Mouse (Mus musculus): ENCODE data around the gene AI182371.
A peak's percentile ranks its signal among the peaks of the same experiment; 100 is the strongest.

AI182371 gene

DNA sequence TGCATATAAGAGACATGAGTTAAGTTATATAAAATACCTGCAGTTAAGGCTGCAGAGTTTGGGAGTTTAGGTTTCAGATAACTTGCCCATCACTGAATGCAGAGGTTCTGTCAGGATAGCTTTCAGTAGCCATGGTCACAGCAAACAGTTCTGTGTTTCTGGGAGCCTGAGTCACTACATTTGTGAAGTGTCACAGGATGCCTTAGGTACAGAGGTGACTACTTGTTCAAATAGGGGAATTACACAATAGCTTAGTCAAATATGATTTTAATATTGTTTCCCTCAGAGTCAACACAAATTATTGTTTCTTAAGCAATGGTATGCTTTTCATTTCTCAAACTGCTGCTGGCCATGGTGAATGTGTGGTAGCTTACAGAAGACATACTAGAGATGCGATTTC is 32.2 kb downstream of the AI182371 start:
- no peak for DNase-seq (ENCODE audit: low spot score in 2 of 2)

DNA sequence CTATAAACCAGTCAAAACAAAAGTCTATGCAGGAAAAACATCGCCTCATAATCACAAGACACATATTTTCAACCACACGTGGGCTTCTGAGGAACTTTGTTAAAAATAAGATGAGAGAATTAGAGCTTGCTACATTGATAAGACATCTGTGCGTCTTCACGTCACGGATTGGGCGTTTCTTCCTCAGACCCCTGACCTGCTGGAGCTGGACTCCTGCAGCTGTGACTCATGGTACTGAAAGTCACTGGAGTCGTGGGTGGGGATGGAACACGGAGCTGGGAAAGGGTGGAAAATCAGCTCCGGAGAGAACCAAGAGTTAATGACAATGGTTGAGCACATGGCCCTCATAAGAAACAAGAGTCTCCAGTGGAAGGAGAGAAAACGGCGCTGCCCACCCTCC is 34.2 kb downstream of the AI182371 start:
- no peak for DNase-seq (ENCODE audit: low spot score in 2 of 2)

DNA sequence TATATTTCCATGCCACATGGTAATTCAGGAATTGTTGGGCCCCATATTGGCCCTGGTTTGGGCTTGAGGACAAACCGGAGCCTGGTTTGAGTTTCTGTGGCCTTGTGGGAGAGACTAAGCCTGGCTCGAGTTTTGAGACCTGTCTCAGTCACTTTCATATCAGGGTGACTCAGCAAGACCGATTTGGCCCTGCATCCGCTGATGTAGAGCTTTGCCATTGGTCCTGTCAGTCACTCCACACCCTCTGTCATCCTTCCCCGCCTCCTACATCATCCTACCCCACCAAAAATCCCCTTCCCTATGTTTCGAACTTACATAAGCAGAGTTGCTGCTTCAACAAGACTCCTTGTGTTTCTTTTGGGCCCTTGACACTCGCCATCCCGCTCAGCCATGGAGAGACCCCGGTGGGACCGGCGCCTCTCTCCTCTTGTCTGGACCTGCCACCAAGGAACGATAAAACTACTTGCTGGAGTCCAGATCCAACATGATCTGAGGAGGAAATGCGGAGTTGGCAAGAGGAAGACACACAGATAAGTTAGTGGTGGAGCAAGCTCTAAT is 34.7 kb downstream of the AI182371 start:
- DNase-seq (ENCODE audit: low spot score in 2 of 2), result no peak

DNA sequence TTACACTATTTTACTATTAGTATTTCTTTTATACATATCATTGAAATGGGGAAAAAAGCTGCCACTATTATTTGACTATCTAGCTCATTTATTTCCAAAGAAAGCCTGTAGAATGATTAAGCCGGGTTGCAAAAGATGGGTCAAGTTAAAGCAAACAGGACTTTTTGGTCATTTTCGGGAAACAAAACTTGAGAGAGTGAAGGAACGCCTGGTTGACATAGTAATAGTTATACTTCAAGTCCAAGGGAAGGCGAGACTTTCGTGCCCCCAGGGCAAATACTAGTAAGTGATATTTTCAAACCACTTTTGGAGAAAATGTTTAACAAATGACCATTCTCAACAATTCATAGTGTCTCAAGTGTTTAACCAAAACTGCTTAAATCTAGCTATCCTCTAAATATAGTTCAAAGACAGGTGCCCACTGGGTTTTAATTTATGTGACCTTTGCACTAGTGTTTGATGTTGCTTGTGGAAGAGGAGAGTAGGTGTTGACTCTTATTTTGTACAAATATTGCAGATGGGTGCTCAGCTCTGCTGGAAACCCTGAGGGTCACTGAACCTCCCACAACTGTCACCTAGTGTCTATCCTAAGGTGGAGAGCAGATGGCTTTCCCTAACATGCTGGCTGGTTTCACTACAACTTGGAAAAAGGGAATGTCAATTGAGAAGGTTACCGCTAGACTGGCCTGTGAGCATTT is 37.9 kb downstream of the AI182371 start:
- DNase-seq (ENCODE audit: low spot score in 2 of 2), result no peak

DNA sequence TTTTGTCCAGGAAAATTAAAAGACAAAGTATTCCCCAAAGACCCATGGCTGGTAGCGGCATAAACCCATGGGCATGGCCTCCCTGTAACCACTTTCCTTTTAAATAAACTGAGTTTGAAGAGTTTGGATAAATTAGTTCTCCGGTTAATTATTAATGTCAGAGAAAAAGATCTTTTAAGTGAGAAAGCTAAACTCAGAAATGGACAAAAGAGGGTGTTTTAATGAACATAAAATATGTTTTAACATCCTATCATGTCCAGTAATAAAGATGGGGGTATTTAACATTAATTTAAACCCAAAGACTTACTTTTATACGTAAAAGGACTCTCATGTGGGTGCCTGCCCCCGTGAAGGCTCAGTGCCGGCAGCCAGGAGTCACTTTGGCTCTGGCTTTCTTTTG is 40.0 kb downstream of the AI182371 start, which contains the start of gene Hc:
Gene Hc, minus strand, starts transcription at position 101 of the 400 bp plus-strand sequence.
- no peak for DNase-seq (ENCODE audit: low spot score in 2 of 2)

DNA sequence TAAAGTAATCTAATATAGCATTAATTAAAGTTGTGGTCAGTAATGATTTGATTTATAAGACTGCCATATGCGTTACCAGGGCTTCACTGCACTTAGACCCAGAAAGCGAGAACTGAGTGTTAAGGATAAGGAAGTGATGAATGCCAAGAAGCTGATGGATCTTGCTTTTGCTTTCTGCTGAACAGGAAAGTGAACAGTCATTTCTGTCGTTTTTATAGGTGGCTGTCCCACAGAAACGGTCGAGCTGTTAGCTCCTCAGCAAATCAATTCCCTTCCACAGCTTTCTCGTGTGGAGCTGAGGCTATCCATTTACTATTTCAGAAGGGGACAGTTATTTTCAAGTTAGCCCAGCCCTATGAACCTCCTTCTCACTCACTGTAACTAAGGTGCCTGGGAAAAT is 40.4 kb downstream of the AI182371 start:
- DNase-seq (ENCODE audit: low spot score in 2 of 2), result no peak

DNA sequence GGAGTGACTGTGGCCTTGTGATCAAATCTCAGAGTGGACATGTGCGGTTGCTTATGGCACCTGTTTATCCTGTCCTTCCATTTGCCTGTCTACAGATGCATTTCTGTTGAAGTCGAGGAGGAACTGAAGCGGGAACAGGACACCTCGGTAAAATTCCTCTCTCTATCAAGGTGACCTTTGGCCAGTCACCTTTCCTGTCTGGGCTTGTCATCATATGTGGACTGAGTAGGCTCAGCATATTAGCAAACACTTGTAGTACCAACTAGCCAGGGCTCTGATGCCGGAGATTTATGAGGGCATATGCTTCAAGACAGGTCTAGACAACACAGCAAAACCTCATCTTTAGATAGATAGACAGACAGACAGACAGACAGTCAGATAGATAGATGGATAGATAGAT is 41.1 kb downstream of the AI182371 start:
- DNase-seq (ENCODE audit: low spot score in 2 of 2), result no peak

DNA sequence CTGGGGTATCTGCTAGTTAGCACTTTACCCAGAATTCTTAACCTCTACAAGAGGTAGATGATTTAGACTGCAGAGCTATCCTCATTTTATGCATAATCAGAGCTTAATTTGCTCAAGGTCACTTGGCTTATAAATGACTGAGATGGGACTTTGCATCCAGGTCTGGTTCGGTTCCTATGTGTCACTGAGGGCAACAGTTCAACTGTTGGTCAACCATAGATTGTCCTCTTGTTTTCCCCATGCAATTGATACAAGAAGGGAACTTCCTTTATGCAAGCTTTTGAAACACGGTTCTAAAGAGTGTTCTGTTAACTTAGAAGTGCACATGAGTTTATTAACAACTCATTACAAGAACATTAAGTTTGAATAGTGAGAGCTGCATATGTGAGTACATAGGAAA is 43.0 kb downstream of the AI182371 start:
- no peak for DNase-seq (ENCODE audit: low spot score in 2 of 2)

DNA sequence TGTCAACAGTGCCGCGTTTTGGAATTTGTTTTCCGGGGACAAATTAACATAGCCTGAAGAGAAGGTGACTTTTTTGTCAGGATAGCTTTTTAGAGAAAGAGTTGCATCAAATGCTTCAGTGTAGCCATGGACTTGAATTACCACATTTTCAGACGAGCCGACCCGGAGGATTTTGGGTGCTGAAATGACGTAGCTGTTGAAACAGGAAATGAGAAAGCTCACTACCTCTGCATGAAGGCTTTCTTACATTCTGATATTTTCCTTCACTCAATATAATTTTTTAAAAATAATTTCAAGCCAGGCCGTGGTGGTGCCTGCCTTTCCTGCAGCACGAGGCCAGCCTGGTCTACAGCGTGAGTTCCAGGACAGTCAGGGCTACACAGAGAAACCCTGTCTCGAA is 44.1 kb downstream of the AI182371 start:
- no peak for DNase-seq (ENCODE audit: low spot score in 2 of 2)

DNA sequence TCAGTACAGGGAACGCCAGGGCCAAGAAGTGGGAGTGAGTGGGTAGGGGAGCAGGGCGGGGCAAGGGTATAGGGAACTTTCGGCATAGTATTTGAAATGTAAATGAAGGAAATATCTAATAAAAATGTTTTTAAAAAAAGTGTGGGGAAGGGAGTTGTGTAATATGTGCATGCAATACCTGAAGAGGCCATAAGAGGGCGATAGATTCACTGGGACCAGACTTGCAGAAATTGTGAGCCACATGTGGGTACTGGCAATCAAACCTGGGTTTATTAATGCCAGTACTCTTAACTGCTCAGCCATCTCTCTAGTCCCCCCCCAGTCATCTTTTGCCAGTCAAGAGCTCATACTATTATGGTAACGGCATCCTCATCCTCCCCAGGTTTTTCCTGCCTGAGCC is 52.5 kb downstream of the AI182371 start:
- peak; percentile 3 to 18 for DNase-seq (ENCODE audit: low spot score in 2 of 2)

DNA sequence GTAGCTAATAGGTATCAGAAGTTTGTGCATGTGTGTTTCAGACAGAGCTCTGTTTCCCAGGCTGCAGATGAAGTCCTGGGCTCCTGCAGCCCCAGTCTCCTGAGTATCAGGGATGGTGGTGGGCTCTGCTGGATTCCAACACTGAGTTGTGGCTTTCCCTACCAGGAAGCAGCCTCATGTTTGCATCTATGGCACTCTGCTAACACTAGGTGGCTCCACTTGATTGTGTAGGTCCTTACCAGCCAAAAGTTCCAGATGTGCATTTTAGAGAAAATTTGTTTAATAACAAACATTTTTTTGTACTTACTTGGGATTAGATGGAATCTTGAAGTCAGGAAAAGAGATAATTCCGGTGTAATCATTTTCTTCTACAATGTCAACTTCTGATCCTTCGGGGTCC is 56.4 kb downstream of the AI182371 start:
- DNase-seq (ENCODE audit: low spot score in 2 of 2), result peak in 1 of 2 experiments; percentile 22

DNA sequence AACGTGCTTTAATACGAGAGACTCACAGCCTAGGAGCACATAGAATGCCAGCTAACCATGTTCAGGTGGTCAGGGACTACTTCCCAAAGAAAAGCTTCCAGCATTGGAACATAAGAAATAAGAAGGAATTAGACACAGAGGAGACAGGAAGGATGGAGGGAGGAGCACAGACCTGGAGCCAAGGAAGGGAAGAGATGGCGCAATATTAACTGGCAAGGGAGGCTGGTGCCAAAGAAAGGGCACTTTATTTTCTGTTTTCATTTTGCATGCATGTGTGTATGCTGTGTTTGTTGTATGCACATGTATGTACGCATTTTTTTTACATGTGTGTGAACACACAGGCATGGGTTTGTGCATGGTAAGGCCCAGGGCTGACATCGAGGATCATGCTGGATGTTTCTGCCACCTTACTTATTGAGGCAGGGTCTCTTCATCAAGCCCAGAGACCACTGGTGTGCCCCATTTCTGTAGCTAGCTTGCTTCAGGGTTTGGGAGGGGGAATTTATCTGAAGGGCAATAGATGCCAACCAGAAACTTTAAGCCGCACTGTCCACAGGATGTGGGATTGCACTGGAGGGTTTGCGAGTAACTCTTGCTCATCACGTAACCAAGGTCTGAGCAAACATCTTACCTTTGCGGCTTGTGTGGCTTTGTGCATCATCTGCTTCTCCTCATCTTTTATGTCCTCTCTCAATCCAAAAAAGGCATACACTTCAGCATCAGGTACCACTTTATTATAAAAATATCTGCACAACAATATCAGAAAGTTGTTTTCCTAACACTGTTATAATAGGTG is 62.6 kb downstream of the AI182371 start:
- DNase-seq (ENCODE audit: low spot score in 2 of 2), result no peak

All from spleen, postnatal 36 days (tissue).